Mouse (Mus musculus) urinary bladder, adult 18-20 months (tissue): ENCODE data around the gene Krt14.
A peak's percentile ranks its signal among the peaks of the same experiment; 100 is the strongest.
"Not testable (repeated sequence)": the region's sequence is repeated elsewhere in the genome, so short reads cannot be mapped to it uniquely, and the experiment has no call there.

Experiments used
- DNase-seq, 2 experiments: peaks; one replicate each; pipeline ENCODE4 v3.0.0; 2022; ENCODE audit warnings: low spot score in 2 of 2, mixed read lengths in 2 of 2

The Krt14 gene

GRCm38 (mm10) chr11:100207498-100207897 lies at the start of gene Krt14:
Gene Krt14, minus strand, starts transcription at chr11:100207548.
- DNase-seq: no peak

GRCm38 (mm10) chr11:100255514-100255913 lies 48.2 kb upstream of the Krt14 start:
- DNase-seq: no peak

- no peak for DNase-seq
Measured at GRCm38 (mm10) chr11:100254360-100255090, 47.2 kb upstream of the Krt14 start.

- DNase-seq: no peak
Measured at GRCm38 (mm10) chr11:100248852-100249465, 41.6 kb upstream of the Krt14 start, which contains the start of gene Krt16. Gene Krt16, minus strand, starts transcription at chr11:100248902.

- not testable (repeated sequence) for DNase-seq
Measured at GRCm38 (mm10) chr11:100246471-100246870, 39.1 kb upstream of the Krt14 start.

- DNase-seq: not testable (repeated sequence)
Measured at GRCm38 (mm10) chr11:100240272-100240671, 32.9 kb upstream of the Krt14 start.

GRCm38 (mm10) chr11:100221741-100222140 lies 14.4 kb upstream of the Krt14 start:
- no peak for DNase-seq

GRCm38 (mm10) chr11:100219304-100219703 lies 12.0 kb upstream of the Krt14 start:
- no peak for DNase-seq

- no peak for DNase-seq
Measured at GRCm38 (mm10) chr11:100208542-100208941, 1.2 kb upstream of the Krt14 start.

- no peak for DNase-seq
Measured at GRCm38 (mm10) chr11:100203448-100203847, 3.9 kb downstream of the Krt14 start.

GRCm38 (mm10) chr11:100202906-100203305 lies 4.4 kb downstream of the Krt14 start:
- DNase-seq: no peak

- no peak for DNase-seq
Measured at GRCm38 (mm10) chr11:100200104-100200820, 7.1 kb downstream of the Krt14 start.

- peak; percentile 13 to 14 for DNase-seq
Measured at GRCm38 (mm10) chr11:100198666-100199065, 8.7 kb downstream of the Krt14 start.

GRCm38 (mm10) chr11:100192992-100193391 lies 14.4 kb downstream of the Krt14 start, which contains the start of gene Krt9:
Gene Krt9, minus strand, starts transcription at chr11:100193246.
- DNase-seq: no peak

- DNase-seq: no peak
Measured at GRCm38 (mm10) chr11:100191820-100192219, 15.5 kb downstream of the Krt14 start.

- DNase-seq: no peak
Measured at GRCm38 (mm10) chr11:100186736-100187135, 20.6 kb downstream of the Krt14 start.

GRCm38 (mm10) chr11:100181725-100182124 lies 25.6 kb downstream of the Krt14 start:
- no peak for DNase-seq

GRCm38 (mm10) chr11:100179260-100179659 lies 28.1 kb downstream of the Krt14 start:
- DNase-seq: no peak

GRCm38 (mm10) chr11:100178307-100178706 lies 29.0 kb downstream of the Krt14 start:
- no peak for DNase-seq

GRCm38 (mm10) chr11:100176791-100177190 lies 30.6 kb downstream of the Krt14 start:
- DNase-seq: no peak

- peak; percentile 69 to 70 for DNase-seq
Measured at GRCm38 (mm10) chr11:100168765-100169762, 38.3 kb downstream of the Krt14 start.
